Mouse (Mus musculus): ENCODE measurements around the gene Lca5. TPM values are rescaled to one million over a fixed set of nuclear protein-coding genes. Genes with fewer than 3 reads are reported as not detected.

Gene Lca5
- polyA plus RNA-seq, 1 experiment: 13.2 TPM

GRCm38 (mm10) chr9:83447771-83448170, 6.8 kb upstream of the Lca5 start:
- Histone ChIP-seq H3K4me1 (ENCODE audit: control insufficient read depth, insufficient read depth, low read length) (no peaks in the 10 kb centered on the region), H3K27ac (ENCODE audit: insufficient read depth, low read length) (no peak overlapping the region), H3K4me3 (ENCODE audit: insufficient read depth, low read length) (peak overlapping the region; percentile 6; the same call in 1 of the 2 replicates)
- TF ChIP-seq POLR2A (IDR thresholded peaks at IDR 0.05; ENCODE audit: low read depth, low read length) (peak; percentile 62), CTCF (IDR thresholded peaks at IDR 0.05; ENCODE audit: borderline replicate concordance, insufficient read depth, low read length) (no peak)

DNA sequence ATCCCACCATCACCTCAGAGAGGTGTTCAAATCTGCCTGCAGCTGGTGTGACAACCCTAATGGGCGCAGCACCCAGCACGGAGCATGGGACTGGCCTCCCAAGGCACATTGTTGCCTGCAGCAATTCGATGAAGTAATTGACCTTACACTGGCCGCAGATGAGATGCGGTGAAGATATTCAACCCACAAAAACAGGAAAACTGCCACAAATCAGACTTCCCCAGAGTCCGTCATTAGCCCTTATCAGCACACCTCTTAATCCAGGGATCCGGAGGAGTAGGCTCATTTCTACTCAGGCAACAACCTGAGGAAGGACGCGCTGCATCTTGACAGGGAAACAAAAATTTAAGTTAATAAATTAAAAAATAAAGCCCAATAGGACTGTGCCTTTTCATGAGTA, 6.2 kb upstream of the Lca5 start:
- no peak overlapping the region for H3K27ac ChIP-seq (ENCODE audit: insufficient read depth, low read length)
- TF ChIP-seq POLR2A (IDR thresholded peaks at IDR 0.05; ENCODE audit: low read depth, low read length) (no peak), CTCF (IDR thresholded peaks at IDR 0.05; ENCODE audit: borderline replicate concordance, insufficient read depth, low read length) (no peak)
- no peaks in the 10 kb centered on the region for H3K4me1 ChIP-seq (ENCODE audit: control insufficient read depth, insufficient read depth, low read length)
- no peak overlapping the region for H3K4me3 ChIP-seq (ENCODE audit: insufficient read depth, low read length)

DNA sequence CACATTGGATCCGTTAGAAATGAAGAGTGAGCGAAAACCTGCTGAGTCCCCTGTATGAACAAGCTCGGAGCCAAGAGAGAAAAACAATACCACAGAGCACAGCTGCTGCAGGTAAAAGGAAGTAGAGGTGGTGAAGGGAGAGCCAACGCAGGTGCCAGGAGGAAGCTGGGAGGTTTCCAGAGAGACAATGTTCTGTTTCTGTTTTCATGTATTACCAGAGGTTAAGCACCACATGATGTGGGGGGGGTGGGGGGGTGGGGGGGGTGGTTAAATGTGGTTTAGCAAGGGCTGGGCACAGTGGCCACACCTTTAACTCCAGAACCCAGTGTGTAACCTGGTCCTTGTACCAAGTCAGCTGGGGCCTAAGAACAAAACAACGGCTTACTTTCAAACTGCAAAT, 3.3 kb downstream of the Lca5 start:
- Histone ChIP-seq H3K4me3 (ENCODE audit: insufficient read depth, low read length) (no peak overlapping the region), H3K27ac (ENCODE audit: insufficient read depth, low read length) (no peak overlapping the region), H3K4me1 (ENCODE audit: control insufficient read depth, insufficient read depth, low read length) (0 out of 2 replicates have a peak, but pooled peaks cover 3% of the 10 kb centered on the region)
- TF ChIP-seq CTCF (IDR thresholded peaks at IDR 0.05; ENCODE audit: borderline replicate concordance, insufficient read depth, low read length) (no peak), POLR2A (IDR thresholded peaks at IDR 0.05; ENCODE audit: low read depth, low read length) (no peak)

DNA sequence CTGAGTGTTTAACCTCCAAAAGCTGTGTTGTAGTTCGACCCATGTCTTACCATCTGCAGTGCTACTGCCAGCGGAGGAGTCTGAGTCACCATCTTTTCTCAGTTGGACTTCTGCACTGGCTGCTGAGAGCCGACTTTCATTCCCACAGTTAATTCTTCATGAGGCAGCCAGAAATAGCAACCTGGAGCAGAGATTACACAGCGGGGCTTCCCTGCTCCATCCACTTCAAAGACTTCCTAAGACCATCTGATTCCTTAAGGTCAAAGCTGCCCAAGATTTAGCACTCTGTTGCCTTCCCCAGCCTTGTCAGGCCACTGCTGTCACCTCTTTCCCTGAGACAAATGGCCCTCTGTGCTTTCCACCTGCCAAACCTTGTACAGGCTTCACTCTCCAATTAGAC, 6.4 kb downstream of the Lca5 start:
- TF ChIP-seq CTCF (IDR thresholded peaks at IDR 0.05; ENCODE audit: borderline replicate concordance, insufficient read depth, low read length): no peak
- no peak for TF ChIP-seq POLR2A (IDR thresholded peaks at IDR 0.05; ENCODE audit: low read depth, low read length)

DNA sequence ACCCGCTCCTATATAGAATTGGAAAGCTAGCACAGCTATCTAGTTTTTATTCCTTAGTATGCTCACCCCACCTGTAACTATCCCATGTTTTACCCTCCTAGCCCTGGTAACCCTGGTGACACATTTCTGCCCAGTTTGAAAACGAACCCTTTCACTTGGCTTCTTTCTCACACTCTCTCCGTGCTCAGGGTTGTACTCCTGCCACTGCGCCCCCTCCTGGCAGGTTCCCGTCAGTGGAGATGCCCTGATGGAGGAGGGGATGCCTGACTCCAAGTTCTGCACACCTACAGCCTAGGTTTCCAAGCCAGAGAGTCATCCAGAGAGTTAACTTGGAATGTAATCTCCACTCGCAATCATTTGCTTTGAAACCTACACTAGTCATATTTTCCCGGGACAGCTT, 7.3 kb downstream of the Lca5 start:
- H3K4me3 ChIP-seq (ENCODE audit: insufficient read depth, low read length): no peak overlapping the region
- H3K4me1 ChIP-seq (ENCODE audit: control insufficient read depth, insufficient read depth, low read length): no peaks in the 10 kb centered on the region
- TF ChIP-seq CTCF (IDR thresholded peaks at IDR 0.05; ENCODE audit: borderline replicate concordance, insufficient read depth, low read length) (peak; percentile 14; the same call in 1 of the 2 replicates), POLR2A (IDR thresholded peaks at IDR 0.05; ENCODE audit: low read depth, low read length) (no peak)
- no peak overlapping the region for H3K27ac ChIP-seq (ENCODE audit: insufficient read depth, low read length)

More for the DNA sequence above, 6.4 kb downstream of the Lca5 start:
- Histone ChIP-seq H3K27ac (ENCODE audit: insufficient read depth, low read length) (no peak overlapping the region), H3K4me3 (ENCODE audit: insufficient read depth, low read length) (no peak overlapping the region), H3K4me1 (ENCODE audit: control insufficient read depth, insufficient read depth, low read length) (no peaks in the 10 kb centered on the region)

GRCm38 (mm10) chr9:83427926-83428325, 13.0 kb downstream of the Lca5 start:
- H3K27ac ChIP-seq (ENCODE audit: insufficient read depth, low read length): no peak overlapping the region
- H3K4me1 ChIP-seq (ENCODE audit: control insufficient read depth, insufficient read depth, low read length): no peaks in the 10 kb centered on the region
- no peak for TF ChIP-seq POLR2A (IDR thresholded peaks at IDR 0.05; ENCODE audit: low read depth, low read length)
- TF ChIP-seq CTCF (IDR thresholded peaks at IDR 0.05; ENCODE audit: borderline replicate concordance, insufficient read depth, low read length): no peak
- H3K4me3 ChIP-seq (ENCODE audit: insufficient read depth, low read length): no peak overlapping the region

DNA sequence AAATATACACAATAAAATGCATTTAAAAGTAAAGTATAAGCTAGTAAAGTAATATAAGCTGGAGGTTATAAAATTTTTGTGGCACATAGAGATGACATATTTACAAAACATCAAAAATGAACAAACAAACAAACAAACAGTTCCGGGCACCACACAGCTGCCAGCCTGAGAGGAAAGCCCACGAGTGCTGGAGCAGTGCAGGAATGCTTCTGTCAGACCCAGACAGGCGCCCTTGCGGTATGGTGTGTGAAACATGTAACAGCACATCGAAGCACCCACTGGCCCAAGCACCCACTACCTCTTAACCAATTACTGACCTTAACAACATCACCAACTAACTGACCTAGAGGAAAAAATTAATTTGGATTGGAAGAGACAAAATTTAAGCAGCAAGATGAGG, 22.0 kb downstream of the Lca5 start:
- TF ChIP-seq CTCF (IDR thresholded peaks at IDR 0.05; ENCODE audit: borderline replicate concordance, insufficient read depth, low read length) (no peak), POLR2A (IDR thresholded peaks at IDR 0.05; ENCODE audit: low read depth, low read length) (no peak)
- Histone ChIP-seq H3K4me1 (ENCODE audit: control insufficient read depth, insufficient read depth, low read length) (no peaks in the 10 kb centered on the region), H3K27ac (ENCODE audit: insufficient read depth, low read length) (no peak overlapping the region), H3K4me3 (ENCODE audit: insufficient read depth, low read length) (no peak overlapping the region)

GRCm38 (mm10) chr9:83413046-83413445, 27.9 kb downstream of the Lca5 start:
- Histone ChIP-seq H3K27ac (ENCODE audit: insufficient read depth, low read length) (no peak overlapping the region), H3K4me1 (ENCODE audit: control insufficient read depth, insufficient read depth, low read length) (no peaks in the 10 kb centered on the region), H3K4me3 (ENCODE audit: insufficient read depth, low read length) (no peak overlapping the region)
- TF ChIP-seq CTCF (IDR thresholded peaks at IDR 0.05; ENCODE audit: borderline replicate concordance, insufficient read depth, low read length) (0 out of 2 replicates have a peak, but pooled peaks have one; percentile 6), POLR2A (IDR thresholded peaks at IDR 0.05; ENCODE audit: low read depth, low read length) (no peak)

GRCm38 (mm10) chr9:83405150-83405549, 35.8 kb downstream of the Lca5 start:
- no peak overlapping the region for H3K4me3 ChIP-seq (ENCODE audit: insufficient read depth, low read length)
- no peaks in the 10 kb centered on the region for H3K4me1 ChIP-seq (ENCODE audit: control insufficient read depth, insufficient read depth, low read length)
- no peak overlapping the region for H3K27ac ChIP-seq (ENCODE audit: insufficient read depth, low read length)
- no peak for TF ChIP-seq CTCF (IDR thresholded peaks at IDR 0.05; ENCODE audit: borderline replicate concordance, insufficient read depth, low read length)
- TF ChIP-seq POLR2A (IDR thresholded peaks at IDR 0.05; ENCODE audit: low read depth, low read length): no peak

DNA sequence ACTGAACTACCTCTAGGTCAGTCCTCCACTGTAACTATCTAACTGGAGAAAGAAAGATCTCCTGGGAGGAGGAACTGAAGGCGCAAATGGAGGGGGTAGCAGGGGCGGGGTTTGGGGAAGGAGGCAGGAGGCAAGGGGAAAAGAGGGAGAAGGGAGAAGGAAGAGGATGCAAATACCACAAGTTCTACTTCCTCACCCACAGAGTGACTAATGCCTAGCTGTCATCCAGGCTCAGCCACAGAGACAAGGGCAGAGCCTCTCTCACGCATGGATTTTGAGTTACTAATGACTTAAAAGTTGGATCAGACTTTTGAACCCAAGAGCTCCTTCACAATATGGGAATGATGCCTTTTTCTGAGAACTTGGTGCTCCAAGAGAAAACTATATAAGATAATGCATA, 40.1 kb downstream of the Lca5 start:
- Histone ChIP-seq H3K27ac (ENCODE audit: insufficient read depth, low read length) (no peak overlapping the region), H3K4me1 (ENCODE audit: control insufficient read depth, insufficient read depth, low read length) (no peaks in the 10 kb centered on the region), H3K4me3 (ENCODE audit: insufficient read depth, low read length) (no peak overlapping the region)
- TF ChIP-seq CTCF (IDR thresholded peaks at IDR 0.05; ENCODE audit: borderline replicate concordance, insufficient read depth, low read length) (no peak), POLR2A (IDR thresholded peaks at IDR 0.05; ENCODE audit: low read depth, low read length) (no peak)

DNA sequence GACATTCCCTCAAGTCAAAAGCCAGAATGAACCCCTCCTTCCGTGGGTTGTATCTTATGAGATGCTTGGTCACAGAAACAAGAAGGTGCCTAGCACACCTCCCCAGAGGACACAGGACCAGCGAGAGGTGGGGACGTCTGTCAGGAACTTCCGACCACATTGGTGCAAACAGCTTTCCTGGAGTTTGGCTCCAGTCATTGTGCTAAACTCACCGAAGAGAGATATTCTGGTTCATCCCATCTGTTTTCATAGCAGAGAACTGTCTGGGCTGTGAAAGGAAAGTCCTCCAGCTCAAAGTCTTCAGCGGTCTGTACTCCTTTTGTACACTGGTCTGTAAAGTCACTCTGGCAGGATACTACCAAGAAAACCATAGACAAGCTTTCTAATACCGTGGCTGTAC, 41.5 kb downstream of the Lca5 start:
- H3K4me1 ChIP-seq (ENCODE audit: control insufficient read depth, insufficient read depth, low read length): no peaks in the 10 kb centered on the region
- no peak overlapping the region for H3K4me3 ChIP-seq (ENCODE audit: insufficient read depth, low read length)
- no peak overlapping the region for H3K27ac ChIP-seq (ENCODE audit: insufficient read depth, low read length)
- TF ChIP-seq POLR2A (IDR thresholded peaks at IDR 0.05; ENCODE audit: low read depth, low read length): no peak
- no peak for TF ChIP-seq CTCF (IDR thresholded peaks at IDR 0.05; ENCODE audit: borderline replicate concordance, insufficient read depth, low read length)
